Mouse (Mus musculus): ENCODE measurements around the gene Sez6l.

- TF ChIP-seq ZKSCAN1 (IDR thresholded peaks at IDR 0.05; ENCODE audit: borderline replicate concordance, low read depth, low read length) (no peak), POLR2A (IDR thresholded peaks at IDR 0.05; ENCODE audit: low read depth, low read length) (no peak), RAD21 (IDR thresholded peaks at IDR 0.05; ENCODE audit: low read depth, low read length) (no peak)
Measured at GRCm38 (mm10) chr5:112411072-112411471, 165.9 kb downstream of the Sez6l start.
